Comparison of ENCODE assay signal across 12 mouse cellular contexts in genomic region chr8:80830141-80830540, GRCm38 (mm10). TPM values are rescaled to one million over a fixed set of nuclear protein-coding genes. Genes with fewer than 3 reads are reported as not detected.
DNase-seq lines count a peak whose midpoint lies in the region; ATAC-seq lines count a peak whose summit lies in the region.
"Had no signal": no experiment of that assay in that cellular context is flagged by ENCODE, and none has a peak within 500 bp of the region (broad histone marks: within the 10 kb centered on the region; RNA-seq: fewer than 3 reads in every experiment).

No protein-coding gene starts in this region.

- no peak overlapping the region for H3K9ac ChIP-seq in kidney, embryonic 14.5 days (ENCODE audit: low read depth, low read length)
- no peak overlapping the region for H3K9ac ChIP-seq in hindbrain, embryonic 15.5 days
- H3K9ac ChIP-seq: liver, embryonic 15.5 days had no signal

- no peaks in the 10 kb centered on the region for H3K27me3 ChIP-seq in kidney, embryonic 14.5 days (ENCODE audit: control insufficient read depth, insufficient read depth, low read length)
- no peaks in the 10 kb centered on the region for H3K27me3 ChIP-seq in hindbrain, embryonic 15.5 days
- H3K27me3 ChIP-seq: liver, embryonic 15.5 days had no signal

- 43% methylated on average over 7 of the region's 7 CpGs for WGBS in kidney, embryonic 14.5 days
- WGBS in hindbrain, embryonic 15.5 days: 52% methylated on average over 7 of the region's 7 CpGs

- peaks cover 33% of the 10 kb centered on the region for H3K4me1 ChIP-seq in kidney, embryonic 14.5 days (ENCODE audit: control insufficient read depth, insufficient read depth, low read length)
- peaks cover 25% of the 10 kb centered on the region for H3K4me1 ChIP-seq in hindbrain, embryonic 15.5 days (replicated peaks)

- no peak for DNase-seq in cerebellum, postnatal 25 days
- DNase-seq in kidney, adult 9 months: no peak
- peak; percentile 68 for DNase-seq in Muller cell, postnatal 12 days (ENCODE audit: inconsistent ontology term)
- DNase-seq in liver: no peak
- no peak for DNase-seq in spleen, adult 12 weeks (ENCODE audit: low spot score)
- DNase-seq: cerebellum, adult 9-11 months; kidney, adult 8-10 months; thymus, adult 18-20 months had no signal

- H3K4me2 ChIP-seq in kidney, embryonic 14.5 days (replicated peaks; ENCODE audit: low read depth, low read length): no peak overlapping the region
- H3K4me2 ChIP-seq in hindbrain, embryonic 15.5 days: peak overlapping the region; percentile 6; the same call in 1 of the 2 replicates
- H3K4me2 ChIP-seq: liver, embryonic 15.5 days had no signal

- H3K36me3 ChIP-seq in kidney, embryonic 14.5 days (ENCODE audit: control insufficient read depth, insufficient read depth, low read length): no peaks in the 10 kb centered on the region
- H3K36me3 ChIP-seq in hindbrain, embryonic 15.5 days: no peaks in the 10 kb centered on the region

- no peak overlapping the region for H3K4me3 ChIP-seq in kidney, embryonic 14.5 days (ENCODE audit: low read length)
- no peak overlapping the region for H3K4me3 ChIP-seq in hindbrain, embryonic 15.5 days
- H3K4me3 ChIP-seq: liver, embryonic 15.5 days had no signal

- H3K27ac ChIP-seq in kidney, embryonic 14.5 days (ENCODE audit: low read depth, low read length): 0 out of 2 replicates have a peak overlapping the region, but pooled peaks have one; percentile 45
- peak overlapping the region; percentile 31 for H3K27ac ChIP-seq in hindbrain, embryonic 15.5 days (replicated peaks)
- H3K27ac ChIP-seq: liver, embryonic 15.5 days had no signal

- H3K9me3 ChIP-seq in kidney, embryonic 14.5 days (ENCODE audit: control insufficient read depth, low read length): no peaks in the 10 kb centered on the region
- no peaks in the 10 kb centered on the region for H3K9me3 ChIP-seq in hindbrain, embryonic 15.5 days
- H3K9me3 ChIP-seq: liver, embryonic 15.5 days had no signal

- ATAC-seq in cerebellum, adult (ENCODE audit: insufficient number of reproducible peaks, low FRiP score, low TSS enrichment): 0 out of 2 replicates have a peak, but pooled peaks have one; percentile 5
- no peak for ATAC-seq in kidney, embryonic 14.5 days (ENCODE audit: low FRiP score, low TSS enrichment)
- no peak for ATAC-seq in hindbrain, embryonic 15.5 days (ENCODE audit: low FRiP score, low read depth)

RNA-seq across cellular contexts. Expression of gene Gab1, which starts 50.2 kb away (rescaled TPM):
- 13.1 and 26.5 TPM in 2 replicates for polyA plus RNA-seq in kidney, embryonic 14.5 days (2014; fragmentation: Nextera tagmentation; extraction: Ambion mirVana)
- polyA plus RNA-seq in hindbrain, embryonic 15.5 days (2015; fragmentation: Nextera tagmentation; extraction: Ambion mirVana): 10.9 and 14.0 TPM in 2 replicates
